Mouse (Mus musculus) lung, postnatal 10 days (tissue): ENCODE measurements at regions not wholly inside any gene's neighbourhood (a gene's known extent, or its start where the extent isn't known, plus 50 kb on each side); places are given as distances from the start of the nearest gene placed in this dataset.

Experiments
- DNase-seq: peaks from one replicate; pipeline ENCODE4 v3.0.0; 2021

DNA sequence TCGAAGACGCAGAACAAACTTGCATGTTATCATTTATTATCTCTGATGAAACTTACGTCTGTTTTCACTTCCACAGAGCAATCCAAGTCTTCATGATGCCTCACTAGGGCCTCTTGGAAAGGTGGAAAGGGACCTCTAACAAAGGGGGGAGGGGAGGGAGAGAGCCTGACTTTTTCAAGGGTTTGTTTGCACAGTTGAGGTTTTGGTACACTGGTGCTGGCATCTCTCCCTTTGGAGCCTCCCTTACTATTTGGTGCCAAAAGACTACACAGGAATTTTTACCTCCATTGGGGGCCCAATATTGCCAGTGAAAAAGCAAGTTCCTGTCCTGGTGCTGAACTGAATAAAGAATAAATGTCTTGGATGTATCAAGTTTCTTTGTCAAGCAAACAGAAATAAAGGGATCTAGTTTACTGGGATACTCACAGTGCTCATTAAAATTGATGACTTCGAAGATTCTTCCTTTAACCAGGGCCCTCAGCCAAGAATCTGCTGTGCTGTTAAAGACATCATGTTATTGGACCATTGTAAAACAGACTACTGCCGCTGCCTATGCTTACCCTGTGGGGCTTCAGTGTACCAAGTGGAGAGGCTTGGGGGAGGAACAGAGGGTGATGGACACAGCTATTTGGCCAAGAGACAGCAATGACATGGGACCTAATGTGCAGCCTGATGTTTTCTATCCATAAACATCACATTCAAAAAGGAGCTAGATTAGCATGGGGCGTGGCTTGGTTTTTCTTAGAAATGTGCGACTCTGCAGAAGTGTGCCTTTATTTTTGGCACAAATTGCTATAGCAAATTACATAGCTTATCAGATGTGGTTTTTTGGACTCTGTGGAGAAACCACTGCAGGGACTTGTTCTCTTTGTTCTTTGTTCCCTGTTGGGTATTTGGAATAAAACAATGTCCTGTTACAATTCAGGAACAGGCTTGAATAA lies 160.3 kb upstream of the Cited2 start:
- DNase-seq = peak; percentile 67

- peak; percentile 31 for DNase-seq
Measured at GRCm38 (mm10) chr10:17563351-17563749, 159.7 kb upstream of the Cited2 start.

DNA sequence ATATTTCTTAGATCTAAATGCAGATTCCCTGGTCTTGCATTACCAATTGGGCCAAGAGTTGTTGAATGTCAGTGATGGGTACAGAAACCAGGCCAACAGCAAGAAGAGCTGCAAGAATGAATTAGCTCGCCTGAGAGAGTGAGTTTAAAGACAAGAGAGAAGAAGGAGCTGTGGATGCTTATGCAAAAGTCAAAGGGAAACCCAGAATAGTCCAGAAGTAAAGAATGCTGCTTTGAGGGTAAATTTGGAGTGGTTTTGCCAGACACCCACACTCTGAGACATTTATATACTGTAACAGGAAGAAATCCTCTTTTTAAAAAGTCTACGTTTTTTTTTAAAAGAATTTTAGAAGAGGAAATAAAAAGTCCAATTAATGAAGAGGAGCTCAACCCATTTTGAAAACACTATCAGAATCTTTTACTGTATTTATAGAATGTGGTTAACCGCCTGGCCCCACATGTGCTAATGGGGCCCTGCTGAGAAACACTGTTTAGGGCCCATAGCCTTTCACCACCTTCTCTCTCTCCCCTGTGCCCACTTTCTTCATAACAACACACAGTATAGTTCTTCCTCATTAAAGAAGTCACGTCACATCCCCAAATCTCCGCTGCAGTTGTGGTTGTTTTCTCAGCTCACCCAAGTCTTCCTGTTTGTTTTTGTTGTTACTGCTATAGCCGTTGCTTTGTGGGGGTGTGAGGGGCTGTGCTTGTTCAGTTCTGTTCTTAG lies 158.0 kb upstream of the Cited2 start:
- DNase-seq = no peak

GRCm38 (mm10) chr10:17566975-17567374 lies 156.0 kb upstream of the Cited2 start:
- DNase-seq = no peak

DNA sequence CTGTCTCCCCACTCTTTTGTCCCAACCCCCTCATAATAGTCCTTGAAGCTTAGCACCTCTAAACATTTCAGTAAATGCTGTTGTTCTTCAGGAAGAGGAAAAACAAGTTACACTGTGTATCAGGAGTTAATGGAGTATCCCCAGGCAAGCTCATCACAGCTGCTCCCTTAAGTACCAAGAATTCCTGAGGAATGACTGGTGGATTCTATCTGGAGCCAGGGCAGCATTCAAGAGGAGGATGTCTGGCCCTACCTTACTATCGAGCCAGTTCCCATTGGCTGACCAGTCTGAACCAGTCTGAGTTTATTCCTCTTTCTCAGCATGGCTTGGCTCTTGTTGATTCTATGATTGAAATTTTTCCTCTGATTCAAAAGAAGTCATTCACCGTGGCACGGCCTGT lies 155.4 kb upstream of the Cited2 start:
- DNase-seq = no peak

GRCm38 (mm10) chr10:17569577-17570113 lies 153.4 kb upstream of the Cited2 start:
- DNase-seq = no peak

GRCm38 (mm10) chr10:17574894-17575293 lies 148.1 kb upstream of the Cited2 start:
- DNase-seq = no peak

- peak; percentile 29 for DNase-seq
Measured at GRCm38 (mm10) chr10:17575448-17576332, 147.3 kb upstream of the Cited2 start.

DNA sequence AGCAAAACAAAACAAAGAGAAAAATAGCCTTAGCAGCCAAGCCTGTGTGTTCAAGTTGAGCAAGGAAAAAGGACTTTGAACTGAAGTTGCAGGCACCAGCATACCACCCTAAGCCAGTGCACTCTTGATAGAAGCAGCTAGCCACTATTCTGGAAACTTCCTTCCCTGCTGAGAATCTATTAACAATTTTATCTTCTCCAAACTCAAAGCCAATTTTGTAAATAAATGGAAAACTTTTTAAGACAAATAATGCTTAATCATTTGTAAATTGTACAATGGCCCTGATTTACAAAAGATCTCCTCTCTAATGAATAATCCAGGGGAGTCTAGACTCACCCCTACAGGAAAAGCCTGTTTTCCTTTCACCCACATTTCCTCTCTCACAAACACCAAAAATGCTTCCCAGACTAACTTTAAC lies 146.7 kb upstream of the Cited2 start:
- DNase-seq = no peak

GRCm38 (mm10) chr10:17579463-17579862 lies 143.6 kb upstream of the Cited2 start:
- no peak for DNase-seq

GRCm38 (mm10) chr10:17584842-17585241 lies 138.2 kb upstream of the Cited2 start:
- no peak for DNase-seq

- DNase-seq = no peak
Measured at GRCm38 (mm10) chr10:17586910-17587309, 136.1 kb upstream of the Cited2 start.

GRCm38 (mm10) chr10:17589136-17589535 lies 133.9 kb upstream of the Cited2 start:
- no peak for DNase-seq

DNA sequence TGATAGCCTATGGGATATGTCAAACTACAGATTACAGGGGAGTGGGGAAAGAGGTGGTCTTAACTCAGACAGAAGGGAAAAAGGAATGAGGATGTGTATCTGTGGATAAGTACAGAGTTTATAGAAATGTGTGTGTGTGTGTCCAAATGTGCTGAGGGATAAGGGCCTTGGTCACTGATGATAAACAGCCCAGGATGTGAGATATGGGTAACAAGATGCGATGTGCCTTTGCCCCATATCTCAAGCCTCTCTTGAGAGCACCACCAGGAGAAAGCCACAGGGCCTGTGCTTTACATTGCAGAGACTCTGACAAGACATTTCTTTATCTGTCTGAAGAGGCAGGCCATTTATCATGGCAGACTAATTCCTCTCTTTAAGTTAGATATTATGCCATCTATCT lies 132.8 kb upstream of the Cited2 start:
- DNase-seq = no peak

DNA sequence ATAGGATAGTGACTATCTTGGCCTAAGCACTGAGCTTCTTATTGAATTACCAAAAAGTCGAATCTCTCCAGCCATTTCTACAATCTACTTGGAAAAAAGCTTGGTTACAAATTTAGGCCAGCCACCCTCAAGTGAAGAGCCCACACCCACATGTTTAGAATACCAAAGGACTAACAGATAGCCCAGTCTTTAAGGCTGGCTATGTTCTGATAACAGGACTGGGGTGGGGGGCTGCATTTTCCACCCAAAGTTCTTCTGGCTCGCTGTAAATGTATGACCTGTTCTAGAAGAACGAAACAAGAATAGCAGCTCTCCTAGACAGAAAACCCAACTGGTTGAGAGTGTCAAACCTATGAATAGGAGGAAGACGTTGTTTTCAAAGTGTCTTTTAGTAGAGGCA lies 130.6 kb upstream of the Cited2 start:
- no peak for DNase-seq

DNA sequence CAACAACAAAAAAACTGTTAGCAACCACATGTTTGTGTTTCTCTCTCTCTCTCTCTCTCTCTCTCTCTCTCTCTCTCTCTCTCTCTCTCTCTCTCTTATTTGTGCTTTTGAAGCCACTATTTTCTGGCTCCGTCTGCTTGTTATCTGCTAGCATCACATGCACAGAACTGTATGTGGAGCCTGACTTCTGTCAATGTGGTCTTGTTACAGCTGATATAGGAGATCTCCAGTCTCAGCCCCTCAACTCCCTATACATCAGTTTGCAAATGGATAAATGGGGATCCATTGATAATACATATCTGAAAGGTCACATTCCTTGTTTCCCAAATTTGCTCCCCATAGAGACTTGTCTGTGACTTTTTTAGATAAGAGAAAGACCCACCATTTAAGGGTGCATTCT lies 126.9 kb upstream of the Cited2 start:
- DNase-seq = no peak

- DNase-seq = no peak
Measured at GRCm38 (mm10) chr10:17596743-17597142, 126.3 kb upstream of the Cited2 start.

DNA sequence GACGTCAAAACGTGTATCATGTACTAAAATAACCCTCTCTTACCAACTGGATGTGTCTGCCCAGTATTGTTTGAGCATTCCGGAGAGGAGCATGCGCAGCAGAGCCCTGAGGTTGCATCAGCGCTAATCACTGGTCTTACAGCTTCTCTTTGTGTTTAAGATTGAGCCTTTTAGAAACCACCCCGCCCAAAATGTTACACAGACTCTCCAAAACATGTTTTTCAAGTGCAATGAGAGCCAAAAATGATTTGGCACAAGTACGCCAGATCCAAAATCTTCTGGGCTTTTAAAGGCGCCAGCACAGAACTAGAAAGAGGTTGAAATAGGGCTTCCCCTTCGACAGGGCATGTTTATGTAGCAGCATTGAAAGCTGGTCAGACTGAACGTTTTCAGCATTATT lies 123.8 kb upstream of the Cited2 start:
- peak; percentile 82 for DNase-seq

- DNase-seq = no peak
Measured at GRCm38 (mm10) chr10:17599831-17600761, 122.9 kb upstream of the Cited2 start.

GRCm38 (mm10) chr10:17600762-17601108 lies 122.3 kb upstream of the Cited2 start:
- no peak for DNase-seq

DNA sequence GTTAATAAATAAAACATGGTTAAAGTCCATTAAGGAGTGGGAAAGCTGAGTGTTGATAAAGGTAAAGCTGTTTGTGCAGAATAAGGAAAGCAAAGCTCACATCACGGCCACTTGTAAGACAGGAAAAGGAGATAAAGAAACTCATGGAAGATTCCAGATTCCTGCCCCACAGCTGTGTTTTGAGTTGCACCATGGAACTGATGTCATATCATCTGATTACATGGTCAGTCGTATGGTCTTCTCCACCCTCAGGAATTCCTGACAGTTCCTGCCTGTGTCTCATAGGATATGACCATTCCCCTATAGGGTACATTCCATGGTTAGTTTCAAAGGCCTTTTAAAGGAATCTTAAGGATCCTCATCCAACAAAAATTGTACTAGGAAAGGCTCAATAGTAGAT lies 120.6 kb upstream of the Cited2 start:
- DNase-seq = no peak

DNA sequence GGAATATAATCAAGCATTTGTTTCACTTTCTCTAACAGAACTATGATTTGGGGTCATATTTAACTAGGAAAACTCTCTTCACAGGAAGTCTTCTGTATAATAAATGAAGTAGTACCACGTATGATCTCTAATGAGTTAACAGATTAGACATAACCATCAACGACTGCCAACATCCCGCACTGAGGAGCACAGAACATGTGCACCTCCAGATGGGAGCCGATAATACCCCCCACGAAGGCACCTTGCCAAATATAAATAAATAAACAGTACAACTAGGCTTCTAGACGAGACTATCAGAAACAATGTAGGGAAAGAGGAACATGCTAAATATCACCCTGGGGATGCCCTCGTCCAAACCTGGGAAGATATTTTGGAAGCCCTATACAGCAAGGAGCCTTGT lies 114.8 kb upstream of the Cited2 start:
- DNase-seq = no peak
